Mouse (Mus musculus) thymus, adult 2 months (tissue): ENCODE results near the gene Aloxe3. TPM values are rescaled to one million over a fixed set of nuclear protein-coding genes. Genes with fewer than 3 reads are reported as not detected.

Experiments
- DNase-seq: peaks from one replicate; pipeline ENCODE4 v3.0.0; 2021
- H3K27ac ChIP-seq: fragments of 200-500 bp; 2 replicates; pipeline ENCODE4 v1.5.1; 2012; ENCODE audit warnings: low read length, control low read depth; ENCODE audit not compliant: control insufficient read depth, insufficient read depth
- H3K27me3 ChIP-seq: fragments of 200-500 bp; 2 replicates; pipeline ENCODE4 v1.6.1; 2012; ENCODE audit warnings: mild to moderate bottlenecking, low read length, moderate library complexity, mixed read lengths; ENCODE audit not compliant: control insufficient read depth, insufficient read depth
- H3K36me3 ChIP-seq: fragments of 200-500 bp; 2 replicates; pipeline ENCODE4 v1.6.1; 2012; ENCODE audit warnings: mild to moderate bottlenecking, low read length, moderate library complexity; ENCODE audit not compliant: control insufficient read depth, insufficient read depth
- H3K4me1 ChIP-seq: fragments of 200-500 bp; replicated peaks from 2 replicates; pipeline ENCODE4 v1.6.1; 2012; ENCODE audit warnings: low read length; ENCODE audit not compliant: control insufficient read depth, insufficient read depth
- H3K4me3 ChIP-seq: fragments of 200-500 bp; 2 replicates; pipeline ENCODE4 v1.5.1; 2012; ENCODE audit warnings: mild to moderate bottlenecking, low read length, control low read depth, moderate library complexity; ENCODE audit not compliant: control insufficient read depth, insufficient read depth
- CTCF ChIP-seq: fragments of 200-500 bp; IDR thresholded peaks from 2 replicates; pipeline ENCODE4 v1.5.1; 2012; ENCODE audit warnings: mild to moderate bottlenecking, control low read depth, low read length, moderate library complexity, borderline replicate concordance; ENCODE audit not compliant: control insufficient read depth, poor library complexity, insufficient read depth; ENCODE audit errors: extremely low read depth
- POLR2A ChIP-seq: fragments of 200-500 bp; IDR thresholded peaks from 2 replicates; pipeline ENCODE4 v1.6.1; 2012; ENCODE audit warnings: mild to moderate bottlenecking, low read length, control low read depth, moderate library complexity; ENCODE audit not compliant: control insufficient read depth, poor library complexity, insufficient read depth; ENCODE audit errors: extremely low read depth
- WGBS: fragments of 180-500 bp; shearing (Covaris S2); methylation state at CpG from one replicate; pipeline ENCODE4 v1.1.7; 2018; 5-methylcytosine and 5-hydroxymethylcytosine counted together
- polyA plus RNA-seq: library from polyadenylated mRNA; depleted of rRNA; stranded (reverse); fragments of >200 nt; gene quantifications from 2 replicates; pipeline ENCODE4 v1.2.3, GENCODE M21; 2012; rRNA removed

Aloxe3 gene
- 2.0 and 2.5 TPM in 2 replicates for polyA plus RNA-seq

GRCm38 (mm10) chr11:69125852-69125918 lies at the start of gene Aloxe3:
TSS of gene Aloxe3 (plus strand) at chr11:69125896.
- Histone ChIP-seq H3K36me3 (no peaks in the 10 kb centered on the region), H3K4me1 (peaks cover 29% of the 10 kb centered on the region), H3K27ac (peak within 1 kb of the TSS; percentile 74), H3K4me3 (peak within 1 kb of the TSS; percentile 67), H3K27me3 (peaks cover 13% of the 10 kb centered on the region)
- TF ChIP-seq POLR2A (no peak), CTCF (no peak)
- 0% methylated on average over 3 of the region's 3 CpGs for WGBS
- no peak for DNase-seq

- TF ChIP-seq CTCF, result no peak
- no peak for TF ChIP-seq POLR2A
- Histone ChIP-seq H3K27ac (no peak overlapping the region), H3K27me3 (no peaks in the 10 kb centered on the region), H3K4me1 (peaks cover 11% of the 10 kb centered on the region), H3K4me3 (no peak overlapping the region), H3K36me3 (no peaks in the 10 kb centered on the region)
- DNase-seq, result no peak
- WGBS, result 89% methylated on average over 5 of the region's 5 CpGs
These were observed 49.1 kb upstream of the Aloxe3 start for GRCm38 (mm10) chr11:69076572-69076971.

GRCm38 (mm10) chr11:69077316-69077715 lies 48.4 kb upstream of the Aloxe3 start:
- peaks cover 9% of the 10 kb centered on the region for H3K4me1 ChIP-seq
- DNase-seq, result no peak
- no peak for TF ChIP-seq CTCF
- TF ChIP-seq POLR2A, result no peak
- H3K36me3 ChIP-seq, result no peaks in the 10 kb centered on the region
- H3K27ac ChIP-seq, result no peak overlapping the region
- H3K4me3 ChIP-seq, result no peak overlapping the region
- H3K27me3 ChIP-seq, result no peaks in the 10 kb centered on the region
- 97% methylated on average over 9 of the region's 9 CpGs for WGBS

- H3K36me3 ChIP-seq, result no peaks in the 10 kb centered on the region
- peaks cover 4% of the 10 kb centered on the region; the same call in 1 of the 2 replicates for H3K4me1 ChIP-seq
- no peak overlapping the region for H3K4me3 ChIP-seq
- TF ChIP-seq POLR2A (no peak), CTCF (no peak)
- DNase-seq, result no peak
- WGBS, result 84% methylated on average over 6 of the region's 6 CpGs
- H3K27me3 ChIP-seq, result no peaks in the 10 kb centered on the region
- no peak overlapping the region for H3K27ac ChIP-seq
These were observed 47.7 kb upstream of the Aloxe3 start for GRCm38 (mm10) chr11:69078041-69078440.

- Histone ChIP-seq H3K4me3 (no peak overlapping the region), H3K27me3 (no peaks in the 10 kb centered on the region), H3K36me3 (no peaks in the 10 kb centered on the region), H3K4me1 (peaks cover 4% of the 10 kb centered on the region; the same call in 1 of the 2 replicates), H3K27ac (no peak overlapping the region)
- no peak for DNase-seq
- 69% methylated on average over 5 of the region's 5 CpGs for WGBS
- TF ChIP-seq POLR2A (no peak), CTCF (no peak)
These were observed 46.8 kb upstream of the Aloxe3 start for GRCm38 (mm10) chr11:69078805-69079438.

GRCm38 (mm10) chr11:69080102-69080854 lies 45.4 kb upstream of the Aloxe3 start:
- no peak for DNase-seq
- 88% methylated on average over 15 of the region's 15 CpGs for WGBS
- Histone ChIP-seq H3K27me3 (no peaks in the 10 kb centered on the region), H3K27ac (no peak overlapping the region), H3K4me1 (peaks cover 4% of the 10 kb centered on the region; the same call in 1 of the 2 replicates), H3K4me3 (no peak overlapping the region), H3K36me3 (no peaks in the 10 kb centered on the region)
- TF ChIP-seq POLR2A (no peak), CTCF (no peak)
